Mouse (Mus musculus) duodenum, adult 2 months (tissue): ENCODE results near the gene Gm3417. TPM values are rescaled to one million over a fixed set of nuclear protein-coding genes. Genes with fewer than 3 reads are reported as not detected.

ENCODE experiments used
- polyA plus RNA-seq: library from polyadenylated mRNA; depleted of rRNA; stranded (reverse); fragments of >200 nt; gene quantifications from 2 replicates; pipeline ENCODE4 v1.2.3, GENCODE M21; 2012; ENCODE audit warnings: low replicate concordance; rRNA removed

Gene Gm3417
- 0.28 TPM in 1 of 2 replicates, not detected in the other for polyA plus RNA-seq

DNA sequence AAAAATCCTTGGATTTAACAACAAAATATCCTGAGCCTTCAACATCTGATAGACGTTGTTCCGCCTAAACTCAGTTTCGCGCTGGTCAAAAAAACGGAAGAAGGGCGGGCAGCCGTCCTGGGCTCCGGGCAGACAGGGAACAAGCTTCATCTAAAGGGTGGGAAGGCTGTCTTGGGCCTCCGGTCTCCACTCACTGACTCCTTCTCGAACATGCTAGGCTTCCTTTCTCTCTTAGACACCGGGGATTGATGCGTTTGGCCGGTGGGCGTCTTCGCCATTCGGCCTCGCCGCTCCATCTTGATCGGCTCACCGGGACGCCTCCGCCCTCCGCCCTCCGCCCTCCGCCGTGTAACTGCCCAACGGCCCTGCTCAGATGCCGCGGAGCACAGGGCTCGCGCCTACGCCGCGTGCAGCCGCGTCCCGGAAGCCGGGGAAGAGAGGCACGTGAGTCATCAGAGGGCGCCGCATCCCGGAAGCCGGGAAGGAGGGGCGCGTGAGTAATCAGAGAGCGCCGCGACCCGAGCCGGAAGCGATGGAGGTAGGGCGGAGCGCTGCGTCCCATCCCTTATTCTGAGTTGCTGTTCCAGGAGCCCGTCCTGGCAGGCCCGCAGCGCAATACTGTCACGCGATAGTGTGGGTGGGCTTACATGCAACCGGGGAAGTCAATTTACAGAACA, at the start of gene Gm3417, which contains the start of gene 9030025P20Rik:
TSS of gene Gm3417 (minus strand) at position 429 of the 677 bp plus-strand sequence.
TSS of gene 9030025P20Rik (plus strand) at position 107 of the 677 bp plus-strand sequence.

DNA sequence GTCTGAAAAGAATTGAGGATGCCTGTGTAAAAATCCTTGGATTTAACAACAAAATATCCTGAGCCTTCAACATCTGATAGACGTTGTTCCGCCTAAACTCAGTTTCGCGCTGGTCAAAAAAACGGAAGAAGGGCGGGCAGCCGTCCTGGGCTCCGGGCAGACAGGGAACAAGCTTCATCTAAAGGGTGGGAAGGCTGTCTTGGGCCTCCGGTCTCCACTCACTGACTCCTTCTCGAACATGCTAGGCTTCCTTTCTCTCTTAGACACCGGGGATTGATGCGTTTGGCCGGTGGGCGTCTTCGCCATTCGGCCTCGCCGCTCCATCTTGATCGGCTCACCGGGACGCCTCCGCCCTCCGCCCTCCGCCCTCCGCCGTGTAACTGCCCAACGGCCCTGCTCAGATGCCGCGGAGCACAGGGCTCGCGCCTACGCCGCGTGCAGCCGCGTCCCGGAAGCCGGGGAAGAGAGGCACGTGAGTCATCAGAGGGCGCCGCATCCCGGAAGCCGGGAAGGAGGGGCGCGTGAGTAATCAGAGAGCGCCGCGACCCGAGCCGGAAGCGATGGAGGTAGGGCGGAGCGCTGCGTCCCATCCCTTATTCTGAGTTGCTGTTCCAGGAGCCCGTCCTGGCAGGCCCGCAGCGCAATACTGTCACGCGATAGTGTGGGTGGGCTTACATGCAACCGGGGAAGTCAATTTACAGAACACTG, 31.3 kb upstream of the Gm3417 start, which contains the start of gene Gm3435:
TSS of gene Gm3435 (plus strand) at position 471 of the 708 bp plus-strand sequence.

DNA sequence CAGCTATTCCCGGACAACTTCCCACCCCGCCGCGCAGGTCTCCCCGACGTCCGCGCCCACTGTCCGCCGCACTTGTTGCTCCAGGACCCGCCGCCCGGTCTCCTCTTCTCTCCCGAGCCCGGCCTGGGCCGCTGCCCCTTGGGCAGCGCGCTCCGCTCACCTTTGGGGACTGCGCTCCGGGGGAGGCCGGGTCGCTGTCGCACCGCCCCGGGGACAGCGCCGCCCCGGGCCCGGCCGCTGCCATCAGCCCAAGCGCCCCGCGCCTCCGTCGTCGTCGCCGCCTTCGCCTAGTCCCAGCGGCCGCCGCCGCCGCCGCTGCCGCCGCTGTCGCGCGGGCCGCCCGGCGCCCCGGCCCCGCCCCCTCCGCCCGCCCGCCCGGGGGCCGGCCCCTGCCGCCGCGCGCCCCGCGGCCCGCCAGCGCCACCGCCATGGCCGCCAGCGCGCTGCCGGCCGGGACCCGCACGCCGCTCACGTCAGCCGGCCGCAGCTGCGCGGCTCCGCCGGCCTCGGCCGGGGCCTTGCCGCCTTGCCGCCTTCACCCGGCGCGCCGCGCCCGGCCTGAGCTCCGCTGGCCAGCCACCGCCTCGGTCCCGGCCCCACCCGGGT, 17.5 kb downstream of the Gm3417 start, which contains the start of gene Phf10:
TSS of gene Phf10 (minus strand) at position 323 of the 606 bp plus-strand sequence.

DNA sequence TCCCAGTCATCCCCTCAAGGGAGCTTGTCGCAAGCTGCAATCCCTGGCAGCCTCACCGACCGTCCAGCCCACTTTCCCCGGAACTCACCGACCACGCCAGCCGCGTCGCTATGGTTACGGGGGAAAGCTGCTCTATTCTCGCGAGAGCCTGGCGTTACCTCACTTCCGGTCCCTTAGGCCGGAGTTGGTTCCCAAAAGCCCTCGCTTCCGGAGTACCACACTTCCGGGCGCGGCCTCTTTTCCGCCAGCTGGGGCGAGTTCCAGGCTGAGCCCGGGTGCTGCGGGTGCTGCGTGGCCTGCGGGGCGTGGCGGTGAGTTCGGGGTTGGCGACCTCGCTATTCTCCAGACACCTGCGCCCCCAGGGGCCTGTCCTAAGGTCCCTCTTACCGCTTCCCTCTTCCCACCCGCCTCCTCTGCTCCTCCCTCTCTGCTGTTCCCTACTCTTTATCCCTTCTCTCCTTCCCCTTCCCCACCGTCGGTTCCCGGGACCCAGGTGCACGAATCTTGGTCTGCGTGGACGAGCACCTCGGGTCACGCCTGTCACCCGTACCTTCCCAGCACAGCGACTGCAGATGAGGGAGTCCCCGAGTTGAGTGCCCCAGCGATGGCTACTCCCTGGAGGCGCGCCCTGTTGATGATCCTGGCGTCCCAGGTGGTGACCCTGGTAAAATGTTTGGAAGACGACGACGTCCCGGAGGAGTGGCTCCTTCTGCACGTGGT, 35.4 kb downstream of the Gm3417 start, which contains the start of the genes Wdr27 and 1600012H06Rik:
TSS of gene Wdr27 (minus strand) at position 150 of the 720 bp plus-strand sequence.
TSS of gene 1600012H06Rik (plus strand) at position 176 of the 720 bp plus-strand sequence.

Other genes starting within 250 kb of the Gm3417 start
- gene Wdr27, start 35.6 kb downstream of the Gm3417 start, polyA plus RNA-seq: 1.9 and 3.6 TPM in 2 replicates
- gene 1600012H06Rik, start 35.6 kb downstream of the Gm3417 start, polyA plus RNA-seq: 6.9 and 9.9 TPM in 2 replicates
- gene Phf10, start 17.5 kb downstream of the Gm3417 start, polyA plus RNA-seq: 3.3 and 3.8 TPM in 2 replicates
- 2.7 and 3.2 TPM in 2 replicates for gene 9030025P20Rik, start 322 bp downstream of the Gm3417 start, polyA plus RNA-seq
- gene Gm3435, start 31.4 kb upstream of the Gm3417 start, polyA plus RNA-seq: 0.13 TPM in 1 of 2 replicates, not detected in the other
- 10.6 and 19.9 TPM in 2 replicates for gene Ermard, start 62.4 kb upstream of the Gm3417 start, polyA plus RNA-seq
- gene Tcte3, start 62.7 kb upstream of the Gm3417 start, polyA plus RNA-seq: not detected in 2 replicates
- 0.12 and 0.28 TPM in 2 replicates for gene Gm3448, start 62.7 kb upstream of the Gm3417 start, polyA plus RNA-seq